Mouse (Mus musculus) intestine, postnatal 0 days (tissue): Measurements from ENCODE around the gene Mea1. TPM values are rescaled to one million over a fixed set of nuclear protein-coding genes. Genes with fewer than 3 reads are reported as not detected.

Experiments used
- ATAC-seq: fragments of 200-750 bp; cut with Nextera tagmentation; 2 replicates; pipeline ENCODE4 v1.8.0; 2017; ENCODE audit warnings: mild to moderate bottlenecking, moderate TSS enrichment, moderate library complexity
- H3K27ac ChIP-seq: fragments of 300-500 bp; sonication (generic); 2 replicates; pipeline ENCODE4 v1.5.1; 2014; ENCODE audit warnings: mild to moderate bottlenecking, low read depth, low read length, moderate library complexity
- H3K27me3 ChIP-seq: fragments of 300-500 bp; sonication (generic); replicated peaks from 2 replicates; pipeline ENCODE4 v1.6.1; 2014; ENCODE audit warnings: low read length, mixed read lengths; ENCODE audit not compliant: control insufficient read depth, insufficient read depth
- H3K36me3 ChIP-seq: fragments of 300-500 bp; sonication (generic); 2 replicates; pipeline ENCODE4 v1.6.1; 2014; ENCODE audit warnings: mild to moderate bottlenecking, moderate library complexity; ENCODE audit not compliant: control insufficient read depth, insufficient read depth
- H3K4me1 ChIP-seq: fragments of 300-500 bp; sonication (generic); replicated peaks from 2 replicates; pipeline ENCODE4 v1.6.1; 2014; ENCODE audit warnings: antibody characterized with exemption, low read length, mixed read lengths; ENCODE audit not compliant: control insufficient read depth, insufficient read depth
- H3K4me2 ChIP-seq: fragments of 300-500 bp; sonication (generic); replicated peaks from 2 replicates; pipeline ENCODE4 v1.6.1; 2014; ENCODE audit warnings: low read depth, mild to moderate bottlenecking, moderate library complexity
- H3K4me3 ChIP-seq: fragments of 300-500 bp; sonication (generic); 2 replicates; pipeline ENCODE4 v1.5.1; 2014; ENCODE audit warnings: low read depth, low read length
- H3K9ac ChIP-seq: fragments of 300-500 bp; sonication (generic); 2 replicates; pipeline ENCODE4 v1.6.1; 2014; ENCODE audit warnings: mild to moderate bottlenecking, low read depth, low read length
- H3K9me3 ChIP-seq: fragments of 300-500 bp; sonication (generic); 2 replicates; pipeline ENCODE4 v1.6.1; 2016; ENCODE audit warnings: mixed run types; ENCODE audit not compliant: control insufficient read depth
- CTCF ChIP-seq: sonication (generic); IDR thresholded peaks from 2 replicates; pipeline ENCODE4 v1.5.1; 2016; ENCODE audit warnings: low read depth, mild to moderate bottlenecking, control low read depth, antibody characterized with exemption, moderate library complexity
- WGBS: fragments of 180-500 bp; shearing (Covaris S2); extraction: QIAGEN DNeasy Blood & Tissue Kit; methylation state at CpG from one replicate; pipeline ENCODE4 v1.1.7; 2014; 5-methylcytosine and 5-hydroxymethylcytosine counted together
- polyA plus RNA-seq: library from polyadenylated mRNA; unstranded; fragments of >200 nt; fragmentation: Nextera tagmentation; extraction: Ambion mirVana; gene quantifications from 2 replicates; pipeline ENCODE4 v1.2.1, GENCODE M21; 2015

Gene Mea1
- polyA plus RNA-seq, 1 experiment from 2014 or later, result 132 TPM

DNA sequence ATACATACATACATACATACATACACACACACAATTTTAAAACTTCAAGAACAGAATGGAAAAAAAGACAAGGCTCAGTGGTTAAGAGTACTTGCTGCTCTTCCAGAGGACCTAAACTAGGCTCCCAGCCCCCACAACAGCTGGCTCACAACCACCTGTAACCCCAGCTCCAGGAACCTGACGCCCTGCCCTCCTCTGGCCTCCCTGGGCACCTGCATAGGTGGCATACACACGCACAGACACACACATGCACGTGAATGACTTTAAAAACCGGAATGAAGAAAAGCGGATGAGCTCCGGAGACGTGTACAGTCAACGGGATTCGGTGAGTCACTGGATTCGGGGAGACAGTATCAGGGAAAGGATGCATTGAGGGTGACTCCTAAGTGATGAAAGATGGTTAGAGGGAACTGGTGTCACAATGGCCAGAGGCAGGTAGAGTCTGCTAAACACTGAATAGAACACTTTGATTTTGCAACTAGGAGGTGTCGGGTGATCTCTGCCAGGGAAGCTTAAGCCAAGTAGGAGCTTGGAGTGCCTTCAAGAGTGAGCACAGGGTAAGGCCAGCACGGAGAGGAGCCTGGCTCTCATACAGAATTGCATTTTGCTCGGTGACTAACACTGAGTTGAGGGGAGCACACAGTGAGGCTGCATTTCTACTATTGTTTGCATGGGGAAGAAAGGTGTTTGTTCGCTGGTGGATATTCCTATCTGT is 27.9 kb downstream of the Mea1 start:
- Histone ChIP-seq H3K4me1 (0 out of 2 replicates have a peak, but pooled peaks cover 10% of the 10 kb centered on the region), H3K27ac (no peak overlapping the region), H3K36me3 (no peaks in the 10 kb centered on the region), H3K9me3 (no peaks in the 10 kb centered on the region), H3K27me3 (no peaks in the 10 kb centered on the region), H3K4me3 (no peak overlapping the region), H3K4me2 (no peak overlapping the region), H3K9ac (no peak overlapping the region)
- 95% methylated on average over 14 of the region's 14 CpGs for WGBS
- no peak for TF ChIP-seq CTCF
- ATAC-seq, result no peak

DNA sequence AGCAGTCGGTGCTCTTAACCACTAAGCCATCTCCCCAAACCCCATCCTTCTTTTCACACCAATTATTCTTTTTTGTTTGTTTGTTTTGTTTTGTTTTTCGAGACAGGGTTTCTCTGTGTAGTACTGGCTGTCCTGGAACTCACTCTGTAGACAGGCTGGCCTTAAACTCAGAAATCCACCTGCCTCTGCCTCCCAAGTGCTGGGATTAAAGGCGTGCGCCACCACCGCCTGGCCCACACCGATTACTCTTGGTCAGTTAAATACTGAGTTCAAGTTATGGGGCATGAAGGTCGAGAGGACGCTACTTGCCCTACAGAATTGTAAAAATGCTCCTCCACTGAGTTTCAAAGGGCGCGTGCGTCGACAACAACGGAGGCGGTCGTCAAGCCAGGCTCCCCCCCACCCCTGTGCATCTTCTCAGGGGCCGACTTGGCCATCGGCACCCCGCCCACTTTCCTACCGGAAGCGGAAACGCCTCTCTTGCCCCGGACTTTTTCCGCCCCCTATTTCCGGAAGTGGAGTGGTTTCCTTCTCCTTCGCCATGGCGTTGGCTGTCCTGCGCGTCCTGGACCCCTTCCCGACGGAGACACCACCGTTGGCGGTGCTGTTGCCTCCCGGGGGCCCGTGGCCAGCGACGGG is 32.5 kb downstream of the Mea1 start, which contains the start of gene Pex6:
Gene Pex6, plus strand, starts transcription at position 505 of the 639 bp plus-strand sequence.
- Histone ChIP-seq H3K27me3 (no peaks in the 10 kb centered on the region), H3K4me2 (peak within 1 kb of the TSS; percentile 95), H3K36me3 (0 out of 2 replicates have a peak, but pooled peaks cover 16% of the 10 kb centered on the region), H3K27ac (peak within 1 kb of the TSS; percentile 65), H3K4me3 (peak within 1 kb of the TSS; percentile 79), H3K9me3 (no peaks in the 10 kb centered on the region), H3K9ac (peak within 1 kb of the TSS; percentile 94), H3K4me1 (peaks cover 5% of the 10 kb centered on the region; the same call in 1 of the 2 replicates)
- WGBS, result 6% methylated on average over 36 of the region's 36 CpGs
- peak; percentile 85 for ATAC-seq
- TF ChIP-seq CTCF, result no peak

- WGBS, result under 1% methylated on average over 64 of the region's 76 CpGs
These were observed 33.1 kb downstream of the Mea1 start for GRCm38 (mm10) chr17:46711612-46712271.

GRCm38 (mm10) chr17:46712442-46712841 is 33.8 kb downstream of the Mea1 start:
- WGBS, result 30% methylated on average over 7 of the region's 7 CpGs
- H3K27ac ChIP-seq, result 0 out of 2 replicates have a peak overlapping the region, but pooled peaks have one; percentile 35

More at GRCm38 (mm10) chr17:46711612-46712271, 33.1 kb downstream of the Mea1 start:
- H3K4me1 ChIP-seq, result peaks cover 5% of the 10 kb centered on the region; the same call in 1 of the 2 replicates
- H3K27ac ChIP-seq, result peak overlapping the region; percentile 65
- H3K4me2 ChIP-seq, result peak overlapping the region; percentile 95
- peak overlapping the region; percentile 94 for H3K9ac ChIP-seq
- no peaks in the 10 kb centered on the region for H3K9me3 ChIP-seq
- H3K27me3 ChIP-seq, result no peaks in the 10 kb centered on the region
- H3K36me3 ChIP-seq, result 0 out of 2 replicates have a peak, but pooled peaks cover 16% of the 10 kb centered on the region
- H3K4me3 ChIP-seq, result peak overlapping the region; percentile 79
- ATAC-seq, result peak; percentile 58
- no peak for TF ChIP-seq CTCF

DNA sequence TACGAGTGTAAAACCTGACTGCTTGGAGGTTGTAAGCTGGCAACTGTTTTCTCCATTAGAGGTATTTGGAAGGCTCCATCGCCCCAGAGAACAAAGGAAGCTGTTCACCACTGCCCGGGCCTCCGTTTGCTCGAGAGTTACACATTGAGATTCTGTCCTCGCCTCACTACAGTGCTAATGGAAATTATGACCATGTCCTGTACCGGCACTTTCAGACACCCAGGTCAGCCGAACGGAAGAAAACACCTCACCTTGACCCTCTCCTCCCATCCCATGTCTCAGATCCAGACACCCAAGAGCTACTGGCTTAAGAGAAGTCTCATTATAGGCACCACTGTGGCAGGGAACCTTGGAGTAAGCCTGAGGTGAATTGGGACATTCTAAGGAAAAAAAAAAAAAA is 35.3 kb downstream of the Mea1 start:
- no peak overlapping the region for H3K9ac ChIP-seq
- 91% methylated on average over 9 of the region's 9 CpGs for WGBS
- H3K4me1 ChIP-seq, result peaks cover 5% of the 10 kb centered on the region; the same call in 1 of the 2 replicates
- no peak overlapping the region for H3K4me2 ChIP-seq
- H3K36me3 ChIP-seq, result 0 out of 2 replicates have a peak, but pooled peaks cover 16% of the 10 kb centered on the region
- no peak overlapping the region for H3K4me3 ChIP-seq
- H3K9me3 ChIP-seq, result no peaks in the 10 kb centered on the region
- H3K27me3 ChIP-seq, result no peaks in the 10 kb centered on the region
- ATAC-seq, result no peak
- no peak for TF ChIP-seq CTCF
- no peak overlapping the region for H3K27ac ChIP-seq

More at GRCm38 (mm10) chr17:46712442-46712841, 33.8 kb downstream of the Mea1 start:
- Histone ChIP-seq H3K4me1 (peaks cover 5% of the 10 kb centered on the region; the same call in 1 of the 2 replicates), H3K9me3 (no peaks in the 10 kb centered on the region), H3K4me3 (peak overlapping the region; percentile 79), H3K4me2 (peak overlapping the region; percentile 95), H3K36me3 (0 out of 2 replicates have a peak, but pooled peaks cover 16% of the 10 kb centered on the region), H3K27me3 (no peaks in the 10 kb centered on the region), H3K9ac (peak overlapping the region; percentile 94)
- no peak for TF ChIP-seq CTCF
- no peak for ATAC-seq
